Mouse (Mus musculus) heart, adult 2 months (tissue): Measurements from ENCODE around the gene Kir3dl2.
"Not testable (repeated sequence)": the region's sequence is repeated elsewhere in the genome, so short reads cannot be mapped to it uniquely, and the experiment has no call there.

Experiments used
- CTCF ChIP-seq: fragments of 200-600 bp; IDR thresholded peaks from 2 replicates; pipeline ENCODE4 v1.8.1; 2022; ENCODE audit warnings: antibody characterized with exemption, mild to moderate bottlenecking, moderate library complexity
- EP300 ChIP-seq: fragments of 200-500 bp; IDR thresholded peaks from 2 replicates; pipeline ENCODE4 v1.6.1; 2011; ENCODE audit warnings: low read depth, low read length, control low read depth; ENCODE audit not compliant: insufficient read depth
- POLR2A ChIP-seq: fragments of 200-500 bp; IDR thresholded peaks from 2 replicates; pipeline ENCODE4 v1.6.1; 2011; ENCODE audit warnings: mild to moderate bottlenecking, low read depth, low read length, control low read depth; ENCODE audit not compliant: insufficient read depth

- TF ChIP-seq EP300, POLR2A, CTCF: not testable (repeated sequence)
Measured at GRCm38 (mm10) chrX:136543956-136544355, at the start of gene Kir3dl2.
